Mouse (Mus musculus): Measurements from ENCODE around the gene Spred1. TPM values are rescaled to one million over a fixed set of nuclear protein-coding genes. Genes with fewer than 3 reads are reported as not detected.
A peak's percentile ranks its signal among the peaks of the same experiment; 100 is the strongest.

Spred1 gene
- polyA plus RNA-seq, 1 experiment from 2014 or later, result 3.7 TPM

MicroRNAs encoded within 50 kb of the gene (microRNA counts, 519-probe panel; counts per million panel counts)
- 2,592 counts per million, percentile 65 among the panel's probes with 10 or more counts for microRNA mmu-miR-674

Small RNAs within 50 kb of the gene (microRNA-seq; reads per million reads assigned to microRNA genes)
- 778 reads per million, percentile 76 among the genes with 10 or more reads in this experiment for gene Mir674

Other genes with a start within 250 kb of the Spred1 start
- gene Tmco5, start 242.7 kb upstream of the Spred1 start, polyA plus RNA-seq (2015; fragmentation: Nextera tagmentation; extraction: Ambion mirVana), result not detected in 2 replicates
- 4.6 and 6.8 TPM in 2 replicates for gene Fam98b, start 128.4 kb downstream of the Spred1 start, polyA plus RNA-seq (2015; fragmentation: Nextera tagmentation; extraction: Ambion mirVana)
- gene Rasgrp1, start 221.6 kb downstream of the Spred1 start, polyA plus RNA-seq (2015; fragmentation: Nextera tagmentation; extraction: Ambion mirVana), result 2.0 and 4.8 TPM in 2 replicates

Data from heart, embryonic 16.5 days (tissue).